Mouse (Mus musculus): ENCODE results near the gene Ctnnal1.
"Not testable (repeated sequence)": the region's sequence is repeated elsewhere in the genome, so short reads cannot be mapped to it uniquely, and the experiment has no call there.

Gene Ctnnal1

GRCm38 (mm10) chr4:56865003-56865511, at the start of gene Ctnnal1:
Ctnnal1 (minus strand) TSS chr4:56865188.
- in situ Hi-C loops (cut with MboI; ENCODE audit: unreplicated experiment in 2 of 2) = no loop called here

DNA sequence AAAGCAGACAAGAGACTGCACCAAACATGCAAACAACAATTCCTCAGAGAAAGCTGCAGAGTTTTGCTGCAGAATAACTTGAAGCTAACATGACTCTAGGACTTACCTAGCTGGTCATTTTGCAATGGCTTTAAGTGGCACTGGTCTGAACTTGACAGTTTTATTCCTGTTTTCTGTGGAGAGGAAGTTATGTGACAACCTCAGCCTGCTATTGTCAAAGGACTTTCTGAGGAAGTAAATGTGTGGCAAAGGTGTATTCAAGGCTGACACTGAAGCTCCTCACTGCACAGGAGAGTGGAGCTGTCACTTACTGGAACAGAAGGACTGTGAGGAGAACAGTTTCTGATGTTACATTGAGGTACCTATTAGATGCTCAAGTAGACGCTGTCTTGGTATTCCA, 49.8 kb upstream of the Ctnnal1 start:
- in situ Hi-C loops (cut with MboI; ENCODE audit: unreplicated experiment in 2 of 2) = no loop called here

GRCm38 (mm10) chr4:56914338-56914737, 49.4 kb upstream of the Ctnnal1 start:
- in situ Hi-C loops (cut with MboI; ENCODE audit: unreplicated experiment in 2 of 2) = no loop called here

DNA sequence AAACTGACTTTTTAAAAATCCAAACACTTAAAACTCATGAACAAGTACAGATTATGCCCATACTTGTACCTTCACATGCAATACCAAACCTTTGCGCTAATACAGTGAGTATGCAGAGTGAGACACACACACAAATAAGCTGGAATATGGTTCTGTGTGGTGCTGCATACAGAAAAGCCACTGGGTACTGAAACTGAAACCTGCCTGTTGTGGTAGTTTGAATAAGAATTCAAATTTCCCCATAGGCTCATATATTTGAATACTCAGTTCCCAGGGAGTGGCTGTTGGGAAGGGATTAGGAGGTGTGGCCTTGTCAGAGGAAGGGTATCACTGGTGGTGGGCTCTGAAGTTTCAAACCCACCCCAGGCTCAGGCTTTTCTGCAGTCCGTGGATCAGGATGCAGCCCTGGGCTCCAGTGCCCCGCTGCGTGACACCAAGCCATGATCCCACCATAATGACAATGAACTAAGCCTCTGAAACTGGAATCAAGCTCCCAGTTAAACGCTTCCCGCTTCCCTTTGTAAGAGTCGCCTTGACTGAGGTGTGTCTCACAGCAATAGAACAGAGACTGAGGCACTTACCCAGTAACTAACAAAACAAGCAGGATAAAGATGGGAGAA, 47.5 kb upstream of the Ctnnal1 start:
- in situ Hi-C loops (cut with MboI; ENCODE audit: unreplicated experiment in 2 of 2) = no loop called here

DNA sequence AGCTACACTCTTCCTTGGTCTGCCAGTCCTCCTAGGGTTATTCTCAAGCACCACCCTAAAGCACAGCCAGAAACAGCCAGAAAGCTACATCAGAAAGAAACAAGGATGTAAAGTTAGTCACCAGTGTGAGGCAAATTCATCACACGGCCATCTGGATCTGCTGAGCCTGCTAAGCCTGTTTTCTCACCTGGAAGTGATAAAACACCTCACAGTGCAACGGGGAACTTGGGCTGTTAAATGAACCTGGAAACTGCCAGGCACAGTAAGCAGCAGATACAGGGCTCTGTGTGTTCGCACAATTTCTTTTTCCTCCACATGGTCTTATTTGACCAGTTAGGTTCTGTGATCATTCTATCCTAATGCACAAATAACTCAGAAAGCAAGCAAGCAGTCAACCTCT, 44.6 kb upstream of the Ctnnal1 start:
- in situ Hi-C loops (cut with MboI; ENCODE audit: unreplicated experiment in 2 of 2) = loop anchor here in 1 of 2 experiments (5.0 kb wide), 1 partner anchor 33 kb away; no protein-coding TSS in a partner anchor

DNA sequence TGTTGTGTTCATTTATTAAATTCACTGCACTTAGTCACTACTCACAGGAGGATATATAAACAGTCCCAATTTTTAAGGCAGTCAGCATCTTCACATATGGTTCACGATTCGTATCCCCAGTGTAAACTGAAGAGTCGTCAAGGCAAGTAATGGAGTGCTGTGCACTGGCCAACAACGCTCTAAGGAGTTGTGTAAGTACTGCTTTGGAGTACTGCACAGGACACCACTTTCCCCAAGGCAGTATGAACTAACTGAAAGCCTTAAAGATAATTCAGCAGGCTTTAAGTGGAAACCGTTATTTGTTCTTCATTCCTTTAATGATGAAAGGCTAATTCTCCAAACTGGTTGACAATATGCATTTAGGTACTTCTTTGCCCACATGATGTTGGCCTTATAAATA, 42.7 kb upstream of the Ctnnal1 start:
- in situ Hi-C loops (cut with MboI; ENCODE audit: unreplicated experiment in 2 of 2) = loop anchor here in 1 of 2 experiments (5.0 kb wide), 1 partner anchor 35 kb away; no protein-coding TSS in a partner anchor

DNA sequence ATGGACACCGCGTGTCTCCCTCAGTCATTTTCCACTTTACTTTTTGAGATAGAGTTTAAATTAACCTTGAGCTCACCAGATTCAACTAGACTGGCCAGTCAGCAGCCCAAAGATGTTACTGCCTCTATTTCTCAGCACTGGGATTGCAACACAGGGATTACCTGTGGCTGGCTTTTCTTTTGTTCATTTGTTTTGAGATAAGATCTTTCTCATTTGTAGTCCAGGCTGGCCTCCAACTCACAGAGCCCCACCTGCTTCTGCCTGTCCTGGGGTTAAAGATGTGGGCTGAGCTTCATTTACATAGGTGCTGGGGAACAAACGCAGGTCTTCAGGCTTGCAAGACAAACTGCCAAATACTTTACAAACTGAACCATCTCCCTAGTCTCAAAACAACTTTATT, 41.9 kb upstream of the Ctnnal1 start:
- in situ Hi-C loops (cut with MboI; ENCODE audit: unreplicated experiment in 2 of 2) = loop anchor here in 1 of 2 experiments (5.0 kb wide), 1 partner anchor 35 kb away; no protein-coding TSS in a partner anchor

GRCm38 (mm10) chr4:56905507-56905906, 40.5 kb upstream of the Ctnnal1 start:
- in situ Hi-C loops (cut with MboI; ENCODE audit: unreplicated experiment in 2 of 2) = loop anchor here in 1 of 2 experiments (5.0 kb wide), 1 partner anchor 37 kb away; no protein-coding TSS in a partner anchor

GRCm38 (mm10) chr4:56901671-56902070, 36.7 kb upstream of the Ctnnal1 start:
- in situ Hi-C loops (cut with MboI; ENCODE audit: unreplicated experiment in 2 of 2) = no loop called here

DNA sequence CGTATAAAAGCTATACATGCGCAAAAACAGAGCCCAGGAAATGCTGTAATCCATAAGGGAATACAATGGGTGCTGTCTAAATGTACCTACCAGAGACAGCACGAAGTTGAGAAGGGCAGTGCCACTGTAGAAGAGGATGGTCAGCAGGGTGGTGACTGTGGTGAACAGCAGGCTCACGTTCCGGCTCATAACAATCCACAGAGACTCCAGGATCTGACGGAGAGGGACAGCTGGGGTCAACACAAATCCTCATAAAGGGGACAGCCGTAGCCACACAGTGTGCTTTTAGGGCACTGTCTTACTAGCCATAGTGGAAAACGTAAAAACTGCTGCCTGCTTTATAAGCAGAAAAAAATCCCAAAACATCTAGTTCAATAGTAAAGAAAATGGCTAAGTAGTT, 34.2 kb upstream of the Ctnnal1 start:
- in situ Hi-C loops (cut with MboI; ENCODE audit: unreplicated experiment in 2 of 2) = no loop called here

DNA sequence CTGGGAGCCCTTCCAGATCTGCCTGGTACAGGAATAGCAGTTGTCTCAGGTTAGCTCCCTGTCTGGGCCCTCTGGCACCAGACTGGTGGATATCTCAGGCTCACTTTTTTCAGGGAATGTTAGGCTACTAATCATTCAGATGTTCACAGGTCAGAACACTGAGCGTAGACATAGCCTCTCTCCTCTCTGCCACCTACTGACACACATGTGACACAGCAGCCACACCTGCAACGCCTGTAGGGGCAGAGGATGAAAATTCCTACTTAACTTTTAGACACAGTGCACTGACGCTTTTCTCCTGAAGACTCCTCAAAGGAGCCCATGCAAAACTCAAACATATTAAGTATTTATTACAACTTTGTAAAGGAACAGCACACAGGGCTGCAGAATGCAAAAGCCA, 32.5 kb upstream of the Ctnnal1 start:
- in situ Hi-C loops (cut with MboI; ENCODE audit: unreplicated experiment in 2 of 2) = no loop called here

- in situ Hi-C loops (cut with MboI; ENCODE audit: unreplicated experiment in 2 of 2) = no loop called here
Observed at GRCm38 (mm10) chr4:56894196-56894595, 29.2 kb upstream of the Ctnnal1 start.

DNA sequence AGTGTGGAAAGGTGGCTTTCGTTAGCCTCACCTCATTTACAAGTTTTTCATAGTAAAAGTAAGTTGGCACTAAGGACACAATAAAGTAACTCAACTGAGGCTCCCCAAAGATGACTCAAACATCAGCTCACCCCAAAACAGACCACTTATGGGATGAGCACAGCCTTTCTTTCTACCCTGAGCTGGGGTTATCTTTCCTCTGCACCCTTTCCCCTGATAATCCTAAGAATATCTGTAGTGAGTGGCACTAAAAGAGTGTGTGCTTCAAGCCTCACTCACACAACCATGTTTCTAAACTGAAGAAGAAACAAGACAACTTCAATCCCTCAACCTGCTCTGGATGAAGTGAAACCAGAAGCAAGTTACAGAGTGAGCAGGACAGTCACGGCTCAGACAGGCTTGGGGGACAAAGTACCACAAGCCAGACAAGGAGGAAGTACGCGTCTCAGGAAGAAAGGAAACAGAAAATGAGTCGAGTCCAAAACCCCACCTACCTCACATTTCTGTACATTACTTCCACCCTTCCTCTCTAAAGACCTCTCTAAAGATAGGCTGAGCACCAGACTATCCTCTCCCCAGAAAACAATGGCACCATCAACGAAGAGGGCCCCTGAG, 27.6 kb upstream of the Ctnnal1 start:
- in situ Hi-C loops (cut with MboI; ENCODE audit: unreplicated experiment in 2 of 2) = no loop called here

GRCm38 (mm10) chr4:56888483-56888882, 23.5 kb upstream of the Ctnnal1 start:
- in situ Hi-C loops (cut with MboI; ENCODE audit: unreplicated experiment in 2 of 2) = no loop called here

DNA sequence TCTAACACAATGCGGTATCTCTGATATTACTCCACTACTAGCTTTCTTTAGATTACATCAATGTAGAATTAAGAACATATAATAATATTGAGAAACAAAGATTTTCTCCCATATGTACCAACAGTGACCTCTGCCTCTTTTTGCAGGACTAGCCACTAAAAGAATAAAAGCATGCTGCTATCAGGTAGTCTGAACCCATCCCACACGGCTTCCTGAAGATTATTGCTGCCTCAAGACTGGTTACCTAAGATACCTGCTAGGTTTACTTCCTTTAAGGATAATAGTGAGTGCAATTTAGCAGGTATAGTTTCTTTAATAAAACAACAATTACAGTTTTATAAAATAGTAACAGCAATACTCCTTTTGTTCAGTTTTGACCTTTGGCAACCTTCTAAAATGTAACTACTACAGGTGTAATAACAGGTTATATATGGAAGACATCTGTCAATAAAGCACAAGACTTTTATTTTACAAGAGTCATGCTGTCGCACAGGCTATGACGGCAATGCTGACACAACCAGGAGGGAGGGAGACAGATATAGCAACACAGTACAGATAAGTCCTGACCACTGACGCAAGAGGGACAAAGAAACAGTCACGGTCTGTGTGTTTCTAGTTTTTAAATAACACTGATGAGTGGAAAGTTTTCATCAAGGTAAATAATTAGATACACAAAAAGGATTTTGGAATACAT, 21.4 kb upstream of the Ctnnal1 start:
- in situ Hi-C loops (cut with MboI; ENCODE audit: unreplicated experiment in 2 of 2) = no loop called here

GRCm38 (mm10) chr4:56880036-56880703, 15.2 kb upstream of the Ctnnal1 start:
- in situ Hi-C loops (cut with MboI; ENCODE audit: unreplicated experiment in 2 of 2) = no loop called here

- in situ Hi-C loops (cut with MboI; ENCODE audit: unreplicated experiment in 2 of 2) = no loop called here
Observed at GRCm38 (mm10) chr4:56878971-56879370, 14.0 kb upstream of the Ctnnal1 start.

- in situ Hi-C loops (cut with MboI; ENCODE audit: unreplicated experiment in 2 of 2) = not testable (repeated sequence)
Observed at GRCm38 (mm10) chr4:56870541-56870940, 5.6 kb upstream of the Ctnnal1 start.

GRCm38 (mm10) chr4:56867761-56868160, 2.8 kb upstream of the Ctnnal1 start:
- in situ Hi-C loops (cut with MboI; ENCODE audit: unreplicated experiment in 2 of 2) = no loop called here

DNA sequence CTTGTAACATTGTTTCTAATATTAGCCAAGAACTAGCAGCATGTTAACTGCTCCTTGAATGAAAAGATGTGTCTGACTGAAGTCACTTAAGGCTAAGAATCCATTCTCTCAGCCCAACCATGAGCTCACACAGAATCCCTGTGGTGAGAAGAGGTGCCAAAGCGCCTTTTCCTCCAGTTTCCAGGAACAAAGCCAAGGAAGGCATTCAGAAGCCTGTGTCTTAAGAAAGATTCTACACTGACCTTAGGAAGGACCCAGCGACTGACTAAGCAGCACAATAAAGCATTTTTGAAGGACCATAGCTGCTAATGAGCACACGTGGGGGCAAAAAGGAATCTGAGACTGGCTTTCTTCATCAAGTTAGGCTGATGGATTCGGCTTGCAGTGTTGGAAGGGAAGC, 983 bp upstream of the Ctnnal1 start:
- in situ Hi-C loops (cut with MboI; ENCODE audit: unreplicated experiment in 2 of 2) = no loop called here

DNA sequence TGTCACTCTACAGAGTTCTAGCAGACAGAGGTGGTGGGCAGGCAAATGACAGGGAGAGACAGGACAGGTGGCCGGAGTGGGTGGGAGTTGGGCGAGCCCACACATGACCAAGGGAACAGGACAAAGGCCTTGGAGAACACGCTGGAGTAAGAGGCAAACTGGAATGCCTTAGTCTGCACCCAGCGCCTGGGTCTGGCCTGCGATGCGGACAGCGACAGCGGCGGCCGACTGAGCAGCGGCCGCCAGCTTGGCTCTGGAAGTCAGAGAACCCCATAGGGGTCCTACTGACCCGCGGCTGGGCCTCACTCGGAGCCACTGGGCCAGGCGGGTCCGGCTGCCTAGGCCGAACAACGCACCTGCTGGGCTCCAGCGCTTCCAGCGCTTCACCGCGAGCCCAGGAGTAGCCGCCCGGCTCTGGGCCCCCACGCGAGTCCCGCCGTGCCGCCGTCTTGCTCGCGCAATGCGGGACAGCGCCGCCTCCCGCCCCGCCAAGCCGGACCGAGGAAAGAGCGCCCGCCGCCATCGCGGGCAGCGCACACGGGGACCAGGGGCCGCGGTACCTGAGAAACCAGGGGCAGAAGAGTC, 479 bp downstream of the Ctnnal1 start:
- in situ Hi-C loops (cut with MboI; ENCODE audit: unreplicated experiment in 2 of 2) = no loop called here

Measured in v-Abl transformed pro-B cells (cell line).